In the genomic region with DNA sequence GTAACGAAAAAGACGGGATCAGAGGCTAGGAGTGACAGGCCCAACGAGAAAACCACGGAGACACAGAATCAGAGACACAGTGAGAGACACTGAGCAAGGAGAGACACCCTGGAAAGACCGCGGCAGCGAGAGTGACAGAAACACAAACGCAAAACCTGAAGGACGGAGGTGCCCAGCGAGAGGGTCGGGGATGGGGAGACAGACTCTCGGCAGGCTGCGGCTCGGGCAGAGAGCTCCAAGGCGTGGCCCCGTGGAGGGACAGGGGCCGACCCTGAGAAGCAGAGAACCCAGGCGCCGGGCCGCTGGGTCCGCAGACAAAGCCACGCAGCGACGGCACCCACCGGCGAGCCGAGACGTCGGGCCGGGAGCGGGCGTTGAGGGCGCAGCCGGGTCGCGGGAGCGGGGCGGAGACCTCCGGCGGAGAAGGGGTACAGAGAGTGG, we compare ENCODE assay signal across 8 mouse cellular contexts. TPM values are rescaled to one million over a fixed set of nuclear protein-coding genes. Genes with fewer than 3 reads are reported as not detected.
A peak's percentile ranks its signal among the peaks of the same experiment; 100 is the strongest.
DNase-seq lines count a peak whose midpoint lies in the region; ATAC-seq and TF ChIP-seq lines count a peak whose summit lies in the region.

No protein-coding gene starts in this region.

- no peaks in the 10 kb centered on the region for H3K36me3 ChIP-seq in lung, embryonic 14.5 days (ENCODE audit: insufficient read depth)
- no peaks in the 10 kb centered on the region for H3K36me3 ChIP-seq in forebrain, embryonic 13.5 days (ENCODE audit: poor library complexity, severe bottlenecking)
- H3K36me3 ChIP-seq in neural tube, embryonic 14.5 days (ENCODE audit: control insufficient read depth, insufficient read depth, low read length) = no peaks in the 10 kb centered on the region

- whole genome bisulfite sequencing in lung, embryonic 14.5 days = 1% methylated on average over 39 of the region's 40 CpGs
- under 1% methylated on average over 39 of the region's 40 CpGs for WGBS in forebrain, embryonic 13.5 days
- WGBS in neural tube, embryonic 14.5 days = 2% methylated on average over 36 of the region's 40 CpGs

- peaks cover 79% of the 10 kb centered on the region for H3K27me3 ChIP-seq in lung, embryonic 14.5 days (ENCODE audit: insufficient read depth, low read length)
- peaks cover 91% of the 10 kb centered on the region for H3K27me3 ChIP-seq in forebrain, embryonic 13.5 days
- peaks cover 50% of the 10 kb centered on the region for H3K27me3 ChIP-seq in neural tube, embryonic 14.5 days (ENCODE audit: control insufficient read depth, insufficient read depth, low read length)

- H3K9ac ChIP-seq in lung, embryonic 14.5 days = no peak overlapping the region
- no peak overlapping the region for H3K9ac ChIP-seq in forebrain, embryonic 13.5 days
- no peak overlapping the region for H3K9ac ChIP-seq in neural tube, embryonic 14.5 days (replicated peaks; ENCODE audit: low read depth, low read length)

- no peak for ATAC-seq in lung, embryonic 14.5 days (ENCODE audit: insufficient read depth)
- ATAC-seq in forebrain, embryonic 13.5 days = peak; percentile 9; the same call in 1 of the 2 replicates
- ATAC-seq in neural tube, embryonic 14.5 days (ENCODE audit: low read depth) = no peak

- peak overlapping the region; percentile 32; the same call in 1 of the 2 replicates for H3K4me3 ChIP-seq in lung, embryonic 14.5 days (ENCODE audit: low read depth, low read length)
- H3K4me3 ChIP-seq in forebrain, embryonic 13.5 days = peak overlapping the region; percentile 30
- H3K4me3 ChIP-seq in neural tube, embryonic 14.5 days (ENCODE audit: low read depth, low read length) = no peak overlapping the region

- H3K9me3 ChIP-seq in lung, embryonic 14.5 days (ENCODE audit: low read depth, low read length) = no peaks in the 10 kb centered on the region
- no peaks in the 10 kb centered on the region for H3K9me3 ChIP-seq in forebrain, embryonic 13.5 days (replicated peaks)
- no peaks in the 10 kb centered on the region for H3K9me3 ChIP-seq in neural tube, embryonic 14.5 days (ENCODE audit: control insufficient read depth, low read length)

- peak overlapping the region; percentile 54 for H3K4me2 ChIP-seq in lung, embryonic 14.5 days
- peak overlapping the region; percentile 53 for H3K4me2 ChIP-seq in forebrain, embryonic 13.5 days
- peak overlapping the region; percentile 35 for H3K4me2 ChIP-seq in neural tube, embryonic 14.5 days (ENCODE audit: low read depth, low read length)

- peaks cover 5% of the 10 kb centered on the region; the same call in 1 of the 2 replicates for H3K4me1 ChIP-seq in lung, embryonic 14.5 days (ENCODE audit: insufficient read depth)
- H3K4me1 ChIP-seq in forebrain, embryonic 13.5 days = peaks cover 21% of the 10 kb centered on the region
- peaks cover 9% of the 10 kb centered on the region; the same call in 1 of the 2 replicates for H3K4me1 ChIP-seq in neural tube, embryonic 14.5 days (ENCODE audit: control insufficient read depth, insufficient read depth, low read length)

- TF ChIP-seq CTCF in lung, embryonic 14.5 days (IDR thresholded peaks at IDR 0.05; ENCODE audit: low read depth) = no peak

- no peak for DNase-seq in lung, embryonic 14.5 days
- DNase-seq in lung, postnatal 10 days = no peak
- DNase-seq in kidney, postnatal 10 days = peak; percentile 22
- DNase-seq in right cerebral cortex, postnatal 36 days (ENCODE audit: low spot score in 2 of 2) = no peak
- DNase-seq in urinary bladder, postnatal 4 days (ENCODE audit: low spot score in 2 of 2) = no peak
- DNase-seq in cerebellum, adult 9-11 months = no peak

- no peak overlapping the region for H3K27ac ChIP-seq in lung, embryonic 14.5 days (ENCODE audit: low read depth)
- no peak overlapping the region for H3K27ac ChIP-seq in forebrain, embryonic 13.5 days
- H3K27ac ChIP-seq in neural tube, embryonic 14.5 days (ENCODE audit: low read depth, low read length) = no peak overlapping the region

RNA-seq across cellular contexts. Expression of gene Nr5a1, which starts 2.9 kb away (rescaled TPM):
- polyA plus RNA-seq in lung, embryonic 14.5 days (2014; fragmentation: Nextera tagmentation; extraction: Ambion mirVana) = 0.14 and 0.29 TPM in 2 replicates
- polyA plus RNA-seq in forebrain, embryonic 13.5 days (2015; fragmentation: Nextera tagmentation; extraction: Ambion mirVana) = 1.4 and 2.4 TPM in 2 replicates
- not detected in 2 replicates for polyA plus RNA-seq in neural tube, embryonic 14.5 days (2014; fragmentation: Nextera tagmentation; extraction: Ambion mirVana)
